Mouse (Mus musculus) bone marrow macrophage, adult 2 months (primary cell): ENCODE measurements around the gene Olfr777. TPM values are rescaled to one million over a fixed set of nuclear protein-coding genes. Genes with fewer than 3 reads are reported as not detected.
"Not testable (repeated sequence)": the region's sequence is repeated elsewhere in the genome, so short reads cannot be mapped to it uniquely, and the experiment has no call there.

ENCODE experiments used
- H3K27ac ChIP-seq: 2 replicates; pipeline ENCODE4 v1.5.1; 2012; ENCODE audit warnings: low read depth, low read length; ENCODE audit not compliant: insufficient read depth
- H3K4me1 ChIP-seq: 2 replicates; pipeline ENCODE4 v1.6.1; 2012; ENCODE audit warnings: low read length; ENCODE audit not compliant: control insufficient read depth, insufficient read depth
- H3K4me3 ChIP-seq: 2 replicates; pipeline ENCODE4 v1.5.1; 2012; ENCODE audit warnings: mild to moderate bottlenecking, low read length, moderate library complexity; ENCODE audit not compliant: insufficient read depth
- CTCF ChIP-seq: IDR thresholded peaks from 2 replicates; pipeline ENCODE4 v1.5.1; 2012; ENCODE audit warnings: low read depth, mild to moderate bottlenecking, low read length, moderate library complexity
- POLR2A ChIP-seq: IDR thresholded peaks from 2 replicates; pipeline ENCODE4 v1.6.1; 2012; ENCODE audit warnings: mild to moderate bottlenecking, low read depth, low read length, borderline replicate concordance
- polyA plus RNA-seq: library from polyadenylated mRNA; stranded (reverse); fragments of >200 nt; gene quantifications from 2 replicates; pipeline ENCODE4 v1.2.4, GENCODE M21; 2012; ENCODE audit not compliant: missing spikeins, insufficient read depth, insufficient read length

Gene Olfr777
- 0.15 TPM in 1 of 2 replicates, not detected in the other for polyA plus RNA-seq

- H3K4me3 ChIP-seq: no peak within 1 kb of the TSS
- no peak for TF ChIP-seq POLR2A
- no peak for TF ChIP-seq CTCF
- H3K27ac ChIP-seq: no peak within 1 kb of the TSS
- H3K4me1 ChIP-seq: no peaks in the 10 kb centered on the region
These were observed at the start of gene Olfr777 for GRCm38 (mm10) chr10:129271081-129271535. TSS of gene Olfr777 (minus strand) at chr10:129271485.

- Histone ChIP-seq H3K4me3 (no peak within 1 kb of the TSS), H3K4me1 (no peaks in the 10 kb centered on the region), H3K27ac (no peak within 1 kb of the TSS)
- TF ChIP-seq POLR2A (no peak), CTCF (no peak)
These were observed 46.5 kb upstream of the Olfr777 start, which contains the start of gene Olfr780 for GRCm38 (mm10) chr10:129317817-129318216. TSS of gene Olfr780 (plus strand) at chr10:129318117.

GRCm38 (mm10) chr10:129313521-129313920 is 42.2 kb upstream of the Olfr777 start:
- H3K4me3 ChIP-seq, H3K27ac ChIP-seq, H3K4me1 ChIP-seq: not testable (repeated sequence)

GRCm38 (mm10) chr10:129312973-129313372 is 41.7 kb upstream of the Olfr777 start:
- not testable (repeated sequence) for H3K4me3 ChIP-seq, H3K4me1 ChIP-seq

GRCm38 (mm10) chr10:129258827-129259226 is 12.5 kb downstream of the Olfr777 start, which contains the start of gene Olfr776:
TSS of gene Olfr776 (plus strand) at chr10:129259127.
- Histone ChIP-seq H3K4me3 (no peak within 1 kb of the TSS), H3K4me1 (no peaks in the 10 kb centered on the region), H3K27ac (no peak within 1 kb of the TSS)
- TF ChIP-seq POLR2A: no peak
- no peak for TF ChIP-seq CTCF

More at GRCm38 (mm10) chr10:129312973-129313372, 41.7 kb upstream of the Olfr777 start:
- H3K27ac ChIP-seq: not testable (repeated sequence)

GRCm38 (mm10) chr10:129248112-129248511 is 23.2 kb downstream of the Olfr777 start, which contains the start of gene Olfr775:
TSS of gene Olfr775 (plus strand) at chr10:129248412.
- H3K27ac ChIP-seq: no peak within 1 kb of the TSS
- no peaks in the 10 kb centered on the region for H3K4me1 ChIP-seq

GRCm38 (mm10) chr10:129235904-129236303 is 35.4 kb downstream of the Olfr777 start, which contains the start of gene Olfr774:
TSS of gene Olfr774 (plus strand) at chr10:129236204.
- Histone ChIP-seq H3K27ac (no peak within 1 kb of the TSS), H3K4me3 (no peak within 1 kb of the TSS), H3K4me1 (no peaks in the 10 kb centered on the region)
- no peak for TF ChIP-seq CTCF
- TF ChIP-seq POLR2A: no peak

More at GRCm38 (mm10) chr10:129248112-129248511, 23.2 kb downstream of the Olfr777 start, which contains the start of gene Olfr775:
- no peak for TF ChIP-seq POLR2A
- TF ChIP-seq CTCF: no peak
- H3K4me3 ChIP-seq: no peak within 1 kb of the TSS

GRCm38 (mm10) chr10:129230737-129231136 is 40.5 kb downstream of the Olfr777 start:
- TF ChIP-seq POLR2A (no peak), CTCF (no peak)
- Histone ChIP-seq H3K4me3 (no peak overlapping the region), H3K27ac (no peak overlapping the region), H3K4me1 (no peaks in the 10 kb centered on the region)

Other genes with a start within 250 kb of the Olfr777 start
- gene Olfr764-ps1, start 231.6 kb downstream of the Olfr777 start, polyA plus RNA-seq: not detected in 2 replicates
- gene Olfr765, start 221.5 kb downstream of the Olfr777 start, polyA plus RNA-seq: not detected in 2 replicates
- not detected in 2 replicates for gene Olfr766-ps1, start 202.5 kb downstream of the Olfr777 start, polyA plus RNA-seq
- not detected in 2 replicates for gene Olfr767, start 188.6 kb downstream of the Olfr777 start, polyA plus RNA-seq
- gene Olfr768, start 172.1 kb downstream of the Olfr777 start, polyA plus RNA-seq: not detected in 2 replicates
- gene Olfr769, start 153.6 kb downstream of the Olfr777 start, polyA plus RNA-seq: not detected in 2 replicates
- gene Olfr770, start 132.5 kb downstream of the Olfr777 start, polyA plus RNA-seq: not detected in 2 replicates
- gene Olfr771, start 106.7 kb downstream of the Olfr777 start, polyA plus RNA-seq: not detected in 2 replicates
- not detected in 2 replicates for gene Olfr772, start 93.6 kb downstream of the Olfr777 start, polyA plus RNA-seq
- gene Olfr773, start 84.1 kb downstream of the Olfr777 start, polyA plus RNA-seq: not detected in 2 replicates
- gene Olfr774, start 35.3 kb downstream of the Olfr777 start, polyA plus RNA-seq: not detected in 2 replicates
- gene Olfr775, start 23.1 kb downstream of the Olfr777 start, polyA plus RNA-seq: not detected in 2 replicates
- not detected in 2 replicates for gene Olfr776, start 12.4 kb downstream of the Olfr777 start, polyA plus RNA-seq
- gene Olfr780, start 46.6 kb upstream of the Olfr777 start, polyA plus RNA-seq: not detected in 2 replicates
- not detected in 2 replicates for gene Olfr781, start 57.4 kb upstream of the Olfr777 start, polyA plus RNA-seq
- not detected in 2 replicates for gene Olfr782, start 77.4 kb upstream of the Olfr777 start, polyA plus RNA-seq
- gene Olfr784, start 112.6 kb upstream of the Olfr777 start, polyA plus RNA-seq: not detected in 2 replicates
- not detected in 2 replicates for gene Olfr785, start 133.9 kb upstream of the Olfr777 start, polyA plus RNA-seq
- not detected in 2 replicates for gene Olfr786, start 155.8 kb upstream of the Olfr777 start, polyA plus RNA-seq
- gene Olfr787, start 190.4 kb upstream of the Olfr777 start, polyA plus RNA-seq: not detected in 2 replicates
- not detected in 2 replicates for gene Olfr788, start 199.5 kb upstream of the Olfr777 start, polyA plus RNA-seq
- not detected in 2 replicates for gene Olfr789, start 213.3 kb upstream of the Olfr777 start, polyA plus RNA-seq
- gene Olfr790, start 227.0 kb upstream of the Olfr777 start, polyA plus RNA-seq: not detected in 2 replicates